Mouse (Mus musculus) monocyte, adult 2 months (primary cell): ENCODE data around the gene Rhbdd3.
A peak's percentile ranks its signal among the peaks of the same experiment; 100 is the strongest.

Experiments
- DNase-seq, 2 experiments: peaks; one replicate each; pipeline ENCODE4 v3.0.0; 2022; ENCODE audit warnings: low spot score in 2 of 2, low read depth in 1 of 2

Gene Rhbdd3

GRCm38 (mm10) chr11:5098736-5099542 lies at the start of gene Rhbdd3, which contains the start of gene Ewsr1:
Gene Rhbdd3, plus strand, starts transcription at chr11:5098926.
Gene Ewsr1, minus strand, starts transcription at chr11:5099266.
- peak; percentile 96 to 99 for DNase-seq

- DNase-seq: no peak
Observed at GRCm38 (mm10) chr11:5051629-5052028, 47.1 kb upstream of the Rhbdd3 start.

GRCm38 (mm10) chr11:5052200-5052854 lies 46.4 kb upstream of the Rhbdd3 start:
- DNase-seq: no peak

GRCm38 (mm10) chr11:5054151-5054550 lies 44.6 kb upstream of the Rhbdd3 start:
- DNase-seq: no peak

GRCm38 (mm10) chr11:5054874-5055273 lies 43.9 kb upstream of the Rhbdd3 start:
- DNase-seq: no peak

- DNase-seq: no peak
Observed at GRCm38 (mm10) chr11:5055945-5056938, 42.5 kb upstream of the Rhbdd3 start.

GRCm38 (mm10) chr11:5057064-5057463 lies 41.7 kb upstream of the Rhbdd3 start:
- DNase-seq: no peak

- no peak for DNase-seq
Observed at GRCm38 (mm10) chr11:5057541-5057855, 41.2 kb upstream of the Rhbdd3 start.

- DNase-seq: no peak
Observed at GRCm38 (mm10) chr11:5057856-5058641, 40.7 kb upstream of the Rhbdd3 start, which contains the start of gene Rasl10a. Gene Rasl10a, plus strand, starts transcription at chr11:5058128.

GRCm38 (mm10) chr11:5058783-5059182 lies 39.9 kb upstream of the Rhbdd3 start:
- no peak for DNase-seq

GRCm38 (mm10) chr11:5059230-5059629 lies 39.5 kb upstream of the Rhbdd3 start:
- DNase-seq: no peak

GRCm38 (mm10) chr11:5059704-5060156 lies 39.0 kb upstream of the Rhbdd3 start:
- peak in 1 of 2 experiments; percentile 37 for DNase-seq

- DNase-seq: no peak
Observed at GRCm38 (mm10) chr11:5060756-5061412, 37.8 kb upstream of the Rhbdd3 start.

- DNase-seq: peak; percentile 84 to 90
Observed at GRCm38 (mm10) chr11:5061413-5062139, 37.1 kb upstream of the Rhbdd3 start.

- DNase-seq: no peak
Observed at GRCm38 (mm10) chr11:5062326-5062725, 36.4 kb upstream of the Rhbdd3 start.

GRCm38 (mm10) chr11:5062860-5063505 lies 35.7 kb upstream of the Rhbdd3 start:
- DNase-seq: no peak

- DNase-seq: no peak
Observed at GRCm38 (mm10) chr11:5063561-5064281, 35.0 kb upstream of the Rhbdd3 start.
